Mouse (Mus musculus) midbrain, embryonic 13.5 days (tissue): ENCODE results near the gene Pomt1. TPM values are rescaled to one million over a fixed set of nuclear protein-coding genes. Genes with fewer than 3 reads are reported as not detected.

Experiments used
- ATAC-seq: fragments of 200-750 bp; cut with Nextera tagmentation; 2 replicates; pipeline ENCODE4 v1.8.0; 2017; ENCODE audit warnings: mild to moderate bottlenecking, moderate TSS enrichment, moderate library complexity
- H3K27ac ChIP-seq: fragments of 300-500 bp; sonication (generic); 2 replicates; pipeline ENCODE4 v1.5.1; 2015; ENCODE audit warnings: inconsistent platforms, mild to moderate bottlenecking, moderate library complexity
- H3K27me3 ChIP-seq: fragments of 300-500 bp; sonication (generic); 2 replicates; pipeline ENCODE4 v1.6.1; 2015; ENCODE audit warnings: mild to moderate bottlenecking, inconsistent platforms
- H3K36me3 ChIP-seq: fragments of 300-500 bp; sonication (generic); 2 replicates; pipeline ENCODE4 v1.6.1; 2015; ENCODE audit warnings: mild to moderate bottlenecking, inconsistent platforms
- H3K4me1 ChIP-seq: fragments of 300-500 bp; sonication (generic); replicated peaks from 2 replicates; pipeline ENCODE4 v1.6.1; 2015; ENCODE audit warnings: inconsistent platforms
- H3K4me2 ChIP-seq: fragments of 300-500 bp; sonication (generic); replicated peaks from 2 replicates; pipeline ENCODE4 v1.6.1; 2015; ENCODE audit warnings: moderate library complexity, mild to moderate bottlenecking, inconsistent platforms
- H3K4me3 ChIP-seq: fragments of 300-500 bp; sonication (generic); replicated peaks from 2 replicates; pipeline ENCODE4 v1.5.1; 2015; ENCODE audit warnings: mild to moderate bottlenecking, inconsistent platforms
- H3K9ac ChIP-seq: fragments of 300-500 bp; sonication (generic); replicated peaks from 2 replicates; pipeline ENCODE4 v1.6.1; 2015; ENCODE audit warnings: mild to moderate bottlenecking, inconsistent platforms
- H3K9me3 ChIP-seq: fragments of 300-500 bp; sonication (generic); 2 replicates; pipeline ENCODE4 v1.6.1; 2016; ENCODE audit warnings: mild to moderate bottlenecking, inconsistent platforms
- WGBS: fragments of 180-500 bp; shearing (Covaris S2); methylation state at CpG from one replicate; pipeline ENCODE4 v1.1.7; 2015; 5-methylcytosine and 5-hydroxymethylcytosine counted together
- polyA plus RNA-seq: library from polyadenylated mRNA; unstranded; fragments of >200 nt; fragmentation: Nextera tagmentation; extraction: Ambion mirVana; gene quantifications from 2 replicates; pipeline ENCODE4 v1.2.1, GENCODE M21; 2015

Gene Pomt1
- polyA plus RNA-seq, 1 experiment from 2014 or later: 28.2 TPM

GRCm38 (mm10) chr2:32211689-32212088 lies 24.7 kb upstream of the Pomt1 start:
- ATAC-seq: no peak
- Histone ChIP-seq H3K36me3 (peaks cover 100% of the 10 kb centered on the region), H3K9ac (no peak overlapping the region), H3K4me3 (no peak overlapping the region), H3K27me3 (no peaks in the 10 kb centered on the region), H3K4me2 (no peak overlapping the region), H3K4me1 (no peaks in the 10 kb centered on the region), H3K9me3 (no peaks in the 10 kb centered on the region), H3K27ac (no peak overlapping the region)
- 94% methylated on average over 8 of the region's 8 CpGs for whole genome bisulfite sequencing

GRCm38 (mm10) chr2:32213000-32213399 lies 23.4 kb upstream of the Pomt1 start:
- Histone ChIP-seq H3K9ac (no peak overlapping the region), H3K27me3 (no peaks in the 10 kb centered on the region), H3K4me3 (no peak overlapping the region), H3K4me1 (no peaks in the 10 kb centered on the region), H3K36me3 (peaks cover 100% of the 10 kb centered on the region), H3K27ac (no peak overlapping the region), H3K9me3 (no peaks in the 10 kb centered on the region), H3K4me2 (no peak overlapping the region)
- no peak for ATAC-seq
- WGBS: 74% methylated on average over 10 of the region's 10 CpGs

DNA sequence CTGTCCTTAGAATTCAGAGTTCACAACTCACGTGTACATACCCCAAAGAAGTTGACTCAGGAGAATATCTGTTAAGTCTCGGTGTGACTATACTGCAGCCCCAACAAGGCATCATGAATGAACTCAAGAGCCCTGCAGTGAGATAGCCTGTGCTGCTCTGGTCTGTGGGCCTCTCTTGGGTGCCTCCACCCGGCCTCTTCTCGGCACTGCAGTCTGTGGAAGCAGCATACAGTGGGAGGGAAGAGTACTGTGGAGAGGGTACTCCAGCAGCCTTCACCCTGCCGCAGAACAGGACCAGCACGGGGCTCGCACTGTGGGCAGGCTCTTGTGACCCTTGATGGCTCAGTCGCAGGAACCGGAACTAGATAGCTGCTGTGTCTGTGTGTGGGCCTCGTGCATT lies 20.8 kb upstream of the Pomt1 start:
- Histone ChIP-seq H3K4me3 (no peak overlapping the region), H3K27me3 (no peaks in the 10 kb centered on the region), H3K27ac (no peak overlapping the region), H3K36me3 (peaks cover 100% of the 10 kb centered on the region), H3K4me1 (no peaks in the 10 kb centered on the region), H3K4me2 (no peak overlapping the region), H3K9me3 (no peaks in the 10 kb centered on the region), H3K9ac (no peak overlapping the region)
- ATAC-seq: no peak
- WGBS: 91% methylated on average over 10 of the region's 10 CpGs

- WGBS: 94% methylated on average over 10 of the region's 10 CpGs
- Histone ChIP-seq H3K9ac (no peak overlapping the region), H3K4me1 (no peaks in the 10 kb centered on the region), H3K27ac (no peak overlapping the region), H3K4me3 (no peak overlapping the region), H3K27me3 (no peaks in the 10 kb centered on the region), H3K9me3 (no peaks in the 10 kb centered on the region), H3K36me3 (peaks cover 100% of the 10 kb centered on the region), H3K4me2 (no peak overlapping the region)
- ATAC-seq: no peak
These were observed 19.9 kb upstream of the Pomt1 start for GRCm38 (mm10) chr2:32216506-32216905.

DNA sequence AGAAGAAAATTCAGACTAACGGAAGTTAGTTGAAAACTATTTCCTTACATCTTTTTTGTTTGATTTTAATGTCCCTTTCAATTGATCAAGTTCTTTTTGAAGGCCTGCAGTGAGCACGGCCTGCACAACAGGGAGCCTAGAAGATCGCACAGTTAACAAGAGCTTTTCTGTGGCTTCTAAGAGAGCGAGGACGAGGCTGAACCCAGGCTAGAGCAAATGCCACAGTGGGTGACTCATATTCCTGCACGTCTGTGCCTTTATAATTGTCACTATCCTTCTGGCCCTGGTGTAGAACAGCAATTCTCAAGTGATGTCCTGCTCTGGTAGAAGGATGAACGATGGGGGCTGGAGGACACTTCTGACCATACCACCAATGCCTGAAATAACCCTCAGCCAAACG lies 18.7 kb upstream of the Pomt1 start:
- H3K9ac ChIP-seq: no peak overlapping the region
- ATAC-seq: no peak
- no peaks in the 10 kb centered on the region for H3K27me3 ChIP-seq
- H3K4me1 ChIP-seq: no peaks in the 10 kb centered on the region
- no peak overlapping the region for H3K4me2 ChIP-seq
- no peak overlapping the region for H3K27ac ChIP-seq
- no peak overlapping the region for H3K4me3 ChIP-seq
- H3K36me3 ChIP-seq: peaks cover 100% of the 10 kb centered on the region
- no peaks in the 10 kb centered on the region for H3K9me3 ChIP-seq
- WGBS: 86% methylated on average over 8 of the region's 8 CpGs

DNA sequence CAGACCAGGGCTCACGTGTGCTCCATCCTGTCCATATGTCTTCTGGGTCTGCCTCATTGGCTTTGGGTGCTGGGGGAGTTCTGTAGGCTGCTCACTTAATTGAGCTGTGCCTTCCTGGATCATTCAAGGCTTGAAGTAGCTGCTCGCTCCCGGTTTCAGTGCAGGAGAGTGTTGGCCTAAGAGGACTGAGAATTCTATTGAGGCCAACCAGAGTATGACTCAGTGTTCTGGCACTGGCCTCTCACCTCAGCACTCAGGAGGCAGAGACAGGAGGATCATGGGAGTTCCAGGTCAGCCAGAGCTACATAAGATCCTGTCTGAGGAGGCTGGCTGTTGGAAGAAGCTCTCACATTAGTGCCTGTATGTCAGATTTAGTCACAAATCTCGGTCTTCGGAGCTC lies 18.3 kb upstream of the Pomt1 start:
- H3K27me3 ChIP-seq: no peaks in the 10 kb centered on the region
- no peak overlapping the region for H3K4me3 ChIP-seq
- H3K9ac ChIP-seq: no peak overlapping the region
- no peaks in the 10 kb centered on the region for H3K4me1 ChIP-seq
- H3K36me3 ChIP-seq: peaks cover 100% of the 10 kb centered on the region
- no peak overlapping the region for H3K4me2 ChIP-seq
- ATAC-seq: no peak
- no peaks in the 10 kb centered on the region for H3K9me3 ChIP-seq
- 96% methylated on average over 5 of the region's 5 CpGs for WGBS
- no peak overlapping the region for H3K27ac ChIP-seq

- Histone ChIP-seq H3K4me1 (no peaks in the 10 kb centered on the region), H3K9ac (no peak overlapping the region), H3K4me2 (no peak overlapping the region), H3K9me3 (no peaks in the 10 kb centered on the region), H3K4me3 (no peak overlapping the region), H3K27ac (no peak overlapping the region), H3K36me3 (peaks cover 100% of the 10 kb centered on the region), H3K27me3 (no peaks in the 10 kb centered on the region)
- no peak for ATAC-seq
- 89% methylated on average over 11 of the region's 11 CpGs for WGBS
These were observed 17.7 kb upstream of the Pomt1 start for GRCm38 (mm10) chr2:32218541-32219334.

DNA sequence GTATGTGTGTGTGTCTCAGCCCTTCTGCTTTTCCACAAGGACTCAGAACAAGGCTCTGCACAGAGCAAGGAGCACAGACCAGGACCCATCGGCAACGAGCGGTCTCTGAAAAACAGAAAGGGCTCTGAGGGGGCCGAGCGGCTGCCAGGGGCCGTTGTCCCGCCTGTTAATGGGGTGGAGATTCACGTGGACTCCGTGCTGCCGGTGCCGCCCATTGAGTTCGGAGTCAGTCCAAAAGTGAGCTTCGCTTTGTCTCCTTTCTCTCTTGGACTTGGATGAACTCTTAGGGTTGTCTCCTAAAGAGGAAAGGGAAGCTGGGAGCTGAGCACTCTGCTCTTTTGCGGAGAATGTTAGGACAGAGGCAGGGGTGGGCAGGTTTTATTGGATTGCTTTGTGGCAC lies 16.9 kb upstream of the Pomt1 start:
- H3K4me3 ChIP-seq: no peak overlapping the region
- no peaks in the 10 kb centered on the region for H3K4me1 ChIP-seq
- ATAC-seq: no peak
- no peak overlapping the region for H3K27ac ChIP-seq
- no peaks in the 10 kb centered on the region for H3K27me3 ChIP-seq
- H3K36me3 ChIP-seq: peaks cover 100% of the 10 kb centered on the region
- no peaks in the 10 kb centered on the region for H3K9me3 ChIP-seq
- no peak overlapping the region for H3K9ac ChIP-seq
- WGBS: 94% methylated on average over 14 of the region's 14 CpGs
- no peak overlapping the region for H3K4me2 ChIP-seq

GRCm38 (mm10) chr2:32220021-32220420 lies 16.4 kb upstream of the Pomt1 start:
- Histone ChIP-seq H3K4me1 (no peaks in the 10 kb centered on the region), H3K9ac (no peak overlapping the region), H3K27me3 (no peaks in the 10 kb centered on the region), H3K36me3 (peaks cover 100% of the 10 kb centered on the region), H3K9me3 (no peaks in the 10 kb centered on the region), H3K4me2 (no peak overlapping the region), H3K4me3 (no peak overlapping the region), H3K27ac (no peak overlapping the region)
- 93% methylated on average over 6 of the region's 6 CpGs for WGBS
- ATAC-seq: no peak

DNA sequence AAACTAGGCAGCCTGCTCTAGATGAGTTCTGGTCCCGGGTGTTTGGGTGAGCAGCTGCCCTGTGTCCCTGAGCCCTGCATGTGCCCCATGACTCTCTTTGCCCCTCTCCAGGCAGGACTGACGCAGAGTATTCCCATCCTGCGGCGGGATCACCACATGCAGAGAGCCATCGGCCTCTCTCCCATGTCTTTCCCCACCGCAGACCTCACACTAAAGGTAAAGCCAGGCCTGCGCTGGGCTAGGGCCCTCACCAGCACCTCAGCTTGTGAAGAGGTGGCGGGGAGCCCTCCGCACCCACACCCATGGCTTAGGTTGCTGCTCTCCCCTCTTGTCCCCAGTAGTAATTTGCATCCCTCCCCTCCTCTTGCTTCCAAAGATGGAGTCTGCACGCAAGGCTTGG lies 15.4 kb upstream of the Pomt1 start:
- Histone ChIP-seq H3K27me3 (no peaks in the 10 kb centered on the region), H3K4me3 (no peak overlapping the region), H3K9ac (no peak overlapping the region), H3K36me3 (peaks cover 100% of the 10 kb centered on the region), H3K9me3 (no peaks in the 10 kb centered on the region), H3K4me2 (no peak overlapping the region), H3K4me1 (no peaks in the 10 kb centered on the region), H3K27ac (no peak overlapping the region)
- no peak for ATAC-seq
- 97% methylated on average over 10 of the region's 10 CpGs for WGBS

- no peaks in the 10 kb centered on the region for H3K4me1 ChIP-seq
- WGBS: 88% methylated on average over 7 of the region's 7 CpGs
- no peaks in the 10 kb centered on the region for H3K9me3 ChIP-seq
- H3K36me3 ChIP-seq: peaks cover 100% of the 10 kb centered on the region
- no peaks in the 10 kb centered on the region for H3K27me3 ChIP-seq
- no peak overlapping the region for H3K27ac ChIP-seq
- no peak overlapping the region for H3K4me2 ChIP-seq
- no peak for ATAC-seq
- no peak overlapping the region for H3K9ac ChIP-seq
- no peak overlapping the region for H3K4me3 ChIP-seq
These were observed 14.8 kb upstream of the Pomt1 start for GRCm38 (mm10) chr2:32221577-32221976.

GRCm38 (mm10) chr2:32222057-32222456 lies 14.3 kb upstream of the Pomt1 start:
- Histone ChIP-seq H3K4me2 (no peak overlapping the region), H3K4me1 (no peaks in the 10 kb centered on the region), H3K9me3 (no peaks in the 10 kb centered on the region), H3K9ac (no peak overlapping the region), H3K27me3 (no peaks in the 10 kb centered on the region), H3K36me3 (peaks cover 100% of the 10 kb centered on the region), H3K27ac (no peak overlapping the region), H3K4me3 (no peak overlapping the region)
- no peak for ATAC-seq
- 88% methylated on average over 10 of the region's 10 CpGs for WGBS

DNA sequence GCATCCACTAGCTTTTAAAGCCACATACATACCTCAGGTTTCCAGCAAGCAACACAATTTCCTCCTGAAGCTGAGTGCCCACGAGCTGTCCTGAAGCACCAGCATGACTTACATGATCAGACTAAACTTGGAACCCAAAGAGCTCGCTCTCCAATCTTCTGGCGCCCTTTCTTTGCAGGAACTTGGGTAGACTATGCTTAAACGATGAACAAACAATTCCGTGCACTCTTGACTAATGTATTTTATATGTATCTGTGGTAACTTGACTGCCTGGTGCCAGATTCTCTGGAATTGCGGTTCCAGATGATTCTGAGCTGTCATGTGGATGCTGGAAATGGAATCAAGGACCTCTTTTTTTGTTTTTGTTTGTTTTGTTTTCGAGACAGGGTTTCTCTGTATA lies 957 bp upstream of the Pomt1 start:
- WGBS: 40% methylated on average over 7 of the region's 7 CpGs
- Histone ChIP-seq H3K9me3 (no peaks in the 10 kb centered on the region), H3K27me3 (no peaks in the 10 kb centered on the region), H3K27ac (peak overlapping the region; percentile 83), H3K9ac (peak overlapping the region; percentile 81), H3K4me1 (peaks cover 25% of the 10 kb centered on the region), H3K36me3 (peaks cover 43% of the 10 kb centered on the region), H3K4me2 (peak overlapping the region; percentile 89), H3K4me3 (peak overlapping the region; percentile 73)
- ATAC-seq: no peak
